Mouse (Mus musculus) E14TG2a.4 (cell line): Measurements from ENCODE around the gene Syne3.

Source experiments
- H3K27me3 ChIP-seq: 2 replicates; pipeline ENCODE4 v1.6.1; 2014; ENCODE audit warnings: low read length, control low read depth; ENCODE audit not compliant: insufficient read depth
- H3K36me3 ChIP-seq: 2 replicates; pipeline ENCODE4 v1.6.1; 2014; ENCODE audit warnings: low read length, control low read depth; ENCODE audit not compliant: insufficient read depth
- H3K4me1 ChIP-seq: replicated peaks from 2 replicates; pipeline ENCODE4 v1.6.1; 2014; ENCODE audit warnings: low read depth, low read length, control low read depth
- H3K4me3 ChIP-seq: replicated peaks from 2 replicates; pipeline ENCODE4 v1.5.1; 2014; ENCODE audit warnings: mild to moderate bottlenecking, low read length
- H3K9me3 ChIP-seq: 2 replicates; pipeline ENCODE4 v1.6.1; 2014; ENCODE audit warnings: low read length, control low read depth
- CTCF ChIP-seq: conservative IDR thresholded peaks from 2 replicates; pipeline ENCODE4 v1.5.1; 2014; ENCODE audit warnings: low read length
- NANOG ChIP-seq: IDR thresholded peaks from 2 replicates; pipeline ENCODE4 v1.6.1; 2014; ENCODE audit warnings: borderline replicate concordance, low read length, mixed read lengths
- POU5F1 ChIP-seq: IDR thresholded peaks from 2 replicates; pipeline ENCODE4 v1.6.1; 2014; ENCODE audit warnings: low read length, borderline replicate concordance

Gene Syne3

GRCm38 (mm10) chr12:104940027-104940386, 69.6 kb downstream of the Syne3 start:
- no peak for TF ChIP-seq POU5F1
- TF ChIP-seq CTCF, result no peak
- H3K4me3 ChIP-seq, result no peak overlapping the region
- H3K27me3 ChIP-seq, result 0 out of 2 replicates have a peak, but pooled peaks cover 2% of the 10 kb centered on the region
- peaks cover 3% of the 10 kb centered on the region; the same call in 1 of the 2 replicates for H3K4me1 ChIP-seq
- peaks cover 7% of the 10 kb centered on the region for H3K9me3 ChIP-seq
- H3K36me3 ChIP-seq, result no peaks in the 10 kb centered on the region; the same call in 1 of the 2 replicates

- Histone ChIP-seq H3K27me3 (0 out of 2 replicates have a peak, but pooled peaks cover 2% of the 10 kb centered on the region), H3K4me1 (peaks cover 3% of the 10 kb centered on the region; the same call in 1 of the 2 replicates), H3K4me3 (no peak overlapping the region), H3K36me3 (no peaks in the 10 kb centered on the region; the same call in 1 of the 2 replicates), H3K9me3 (peaks cover 2% of the 10 kb centered on the region; the same call in 1 of the 2 replicates)
- TF ChIP-seq POU5F1, result no peak
- TF ChIP-seq CTCF, result peak; percentile 91
Measured at GRCm38 (mm10) chr12:104939372-104940026, 70.1 kb downstream of the Syne3 start.

GRCm38 (mm10) chr12:104938935-104939334, 70.7 kb downstream of the Syne3 start:
- no peaks in the 10 kb centered on the region; the same call in 1 of the 2 replicates for H3K36me3 ChIP-seq
- TF ChIP-seq NANOG (no peak), CTCF (no peak), POU5F1 (no peak)
- peaks cover 7% of the 10 kb centered on the region for H3K4me1 ChIP-seq
- no peaks in the 10 kb centered on the region for H3K9me3 ChIP-seq
- 0 out of 2 replicates have a peak, but pooled peaks cover 2% of the 10 kb centered on the region for H3K27me3 ChIP-seq
- H3K4me3 ChIP-seq, result no peak overlapping the region

- peaks cover 20% of the 10 kb centered on the region for H3K27me3 ChIP-seq
- H3K9me3 ChIP-seq, result no peaks in the 10 kb centered on the region
- TF ChIP-seq POU5F1 (no peak), CTCF (peak; percentile 94)
- H3K4me1 ChIP-seq, result peaks cover 31% of the 10 kb centered on the region
- no peak overlapping the region for H3K4me3 ChIP-seq
- H3K36me3 ChIP-seq, result no peaks in the 10 kb centered on the region
Measured at GRCm38 (mm10) chr12:104936223-104936622, 73.4 kb downstream of the Syne3 start.

- H3K27me3 ChIP-seq, result peaks cover 24% of the 10 kb centered on the region
- H3K4me1 ChIP-seq, result peaks cover 36% of the 10 kb centered on the region
- no peaks in the 10 kb centered on the region for H3K36me3 ChIP-seq
- H3K4me3 ChIP-seq, result no peak overlapping the region
- TF ChIP-seq POU5F1, result no peak
- TF ChIP-seq CTCF, result no peak
- TF ChIP-seq NANOG, result no peak
- no peaks in the 10 kb centered on the region for H3K9me3 ChIP-seq
Measured at GRCm38 (mm10) chr12:104935144-104935543, 74.5 kb downstream of the Syne3 start.

GRCm38 (mm10) chr12:104933800-104934199, 75.8 kb downstream of the Syne3 start:
- H3K4me1 ChIP-seq, result peaks cover 38% of the 10 kb centered on the region
- TF ChIP-seq POU5F1, result no peak
- TF ChIP-seq CTCF, result no peak
- TF ChIP-seq NANOG, result no peak
- peaks cover 24% of the 10 kb centered on the region for H3K27me3 ChIP-seq
- no peaks in the 10 kb centered on the region for H3K9me3 ChIP-seq
- 0 out of 2 replicates have a peak overlapping the region, but pooled peaks have one; percentile 20 for H3K4me3 ChIP-seq
- no peaks in the 10 kb centered on the region for H3K36me3 ChIP-seq

- Histone ChIP-seq H3K4me3 (no peak overlapping the region), H3K4me1 (peaks cover 38% of the 10 kb centered on the region), H3K36me3 (no peaks in the 10 kb centered on the region), H3K9me3 (no peaks in the 10 kb centered on the region), H3K27me3 (peaks cover 24% of the 10 kb centered on the region)
- TF ChIP-seq CTCF (peak; percentile 46; the same call in 1 of the 2 replicates), NANOG (no peak)
Measured at GRCm38 (mm10) chr12:104933217-104933616, 76.4 kb downstream of the Syne3 start.

- Histone ChIP-seq H3K4me1 (peaks cover 35% of the 10 kb centered on the region), H3K36me3 (no peaks in the 10 kb centered on the region), H3K9me3 (peaks cover 8% of the 10 kb centered on the region), H3K27me3 (peaks cover 21% of the 10 kb centered on the region), H3K4me3 (no peak overlapping the region)
- no peak for TF ChIP-seq CTCF
Measured at GRCm38 (mm10) chr12:104925765-104926164, 83.8 kb downstream of the Syne3 start.

GRCm38 (mm10) chr12:104925035-104925434, 84.6 kb downstream of the Syne3 start:
- TF ChIP-seq POU5F1, result no peak
- TF ChIP-seq NANOG, result no peak
- TF ChIP-seq CTCF, result no peak
- H3K4me1 ChIP-seq, result peaks cover 33% of the 10 kb centered on the region
- peaks cover 8% of the 10 kb centered on the region for H3K9me3 ChIP-seq
- peaks cover 23% of the 10 kb centered on the region for H3K27me3 ChIP-seq
- no peaks in the 10 kb centered on the region for H3K36me3 ChIP-seq
- no peak overlapping the region for H3K4me3 ChIP-seq
